Mouse (Mus musculus): ENCODE results near the gene Bcl10. TPM values are rescaled to one million over a fixed set of nuclear protein-coding genes. Genes with fewer than 3 reads are reported as not detected.
A peak's percentile ranks its signal among the peaks of the same experiment; 100 is the strongest.
"Not testable (repeated sequence)": the region's sequence is repeated elsewhere in the genome, so short reads cannot be mapped to it uniquely, and the experiment has no call there.

The Bcl10 gene
- polyA plus RNA-seq, 1 experiment from 2014 or later: 43.5 TPM

DNA sequence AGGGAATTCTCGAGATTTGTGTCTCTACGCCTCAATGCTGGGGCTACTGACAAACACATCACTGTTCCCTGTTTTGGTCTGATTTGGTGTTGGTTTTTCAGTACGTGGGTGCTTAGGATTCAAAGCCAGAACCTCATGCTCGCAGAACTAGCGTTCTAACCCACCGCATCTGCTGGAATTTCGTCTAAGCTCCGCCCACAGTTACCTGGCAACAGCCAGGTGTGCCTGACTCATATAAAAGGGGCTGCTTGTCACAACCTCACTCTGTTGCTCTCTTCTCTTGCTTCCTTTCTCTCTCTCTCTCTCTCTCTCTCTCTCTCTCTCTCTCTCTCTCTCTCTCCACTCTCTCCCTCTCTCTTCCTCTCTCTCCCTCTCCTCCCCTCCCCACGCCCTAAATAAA is 39.8 kb downstream of the Bcl10 start:
- Histone ChIP-seq H3K27ac (replicated peaks) (no peak overlapping the region), H3K9me3 (ENCODE audit: control insufficient read depth, low read length) (no peaks in the 10 kb centered on the region), H3K27me3 (ENCODE audit: control insufficient read depth, insufficient read depth, low read length) (no peaks in the 10 kb centered on the region), H3K4me3 (ENCODE audit: low read depth, low read length) (no peak overlapping the region), H3K36me3 (ENCODE audit: control insufficient read depth, insufficient read depth, low read length) (no peaks in the 10 kb centered on the region), H3K4me2 (replicated peaks; ENCODE audit: low read depth) (no peak overlapping the region), H3K4me1 (replicated peaks; ENCODE audit: control insufficient read depth, insufficient read depth) (no peaks in the 10 kb centered on the region; the same call in none of the 2 replicates), H3K9ac (ENCODE audit: low read length) (no peak overlapping the region)
- WGBS: 38% methylated on average over 9 of the region's 9 CpGs
- ATAC-seq (ENCODE audit: low FRiP score, low TSS enrichment): no peak
- TF ChIP-seq EP300 (optimal IDR thresholded peaks at IDR 0.05): no peak
- no peak for TF ChIP-seq CTCF (IDR thresholded peaks at IDR 0.05; ENCODE audit: low read depth)
- DNase-seq (ENCODE audit: low spot score): peak; percentile 57

DNA sequence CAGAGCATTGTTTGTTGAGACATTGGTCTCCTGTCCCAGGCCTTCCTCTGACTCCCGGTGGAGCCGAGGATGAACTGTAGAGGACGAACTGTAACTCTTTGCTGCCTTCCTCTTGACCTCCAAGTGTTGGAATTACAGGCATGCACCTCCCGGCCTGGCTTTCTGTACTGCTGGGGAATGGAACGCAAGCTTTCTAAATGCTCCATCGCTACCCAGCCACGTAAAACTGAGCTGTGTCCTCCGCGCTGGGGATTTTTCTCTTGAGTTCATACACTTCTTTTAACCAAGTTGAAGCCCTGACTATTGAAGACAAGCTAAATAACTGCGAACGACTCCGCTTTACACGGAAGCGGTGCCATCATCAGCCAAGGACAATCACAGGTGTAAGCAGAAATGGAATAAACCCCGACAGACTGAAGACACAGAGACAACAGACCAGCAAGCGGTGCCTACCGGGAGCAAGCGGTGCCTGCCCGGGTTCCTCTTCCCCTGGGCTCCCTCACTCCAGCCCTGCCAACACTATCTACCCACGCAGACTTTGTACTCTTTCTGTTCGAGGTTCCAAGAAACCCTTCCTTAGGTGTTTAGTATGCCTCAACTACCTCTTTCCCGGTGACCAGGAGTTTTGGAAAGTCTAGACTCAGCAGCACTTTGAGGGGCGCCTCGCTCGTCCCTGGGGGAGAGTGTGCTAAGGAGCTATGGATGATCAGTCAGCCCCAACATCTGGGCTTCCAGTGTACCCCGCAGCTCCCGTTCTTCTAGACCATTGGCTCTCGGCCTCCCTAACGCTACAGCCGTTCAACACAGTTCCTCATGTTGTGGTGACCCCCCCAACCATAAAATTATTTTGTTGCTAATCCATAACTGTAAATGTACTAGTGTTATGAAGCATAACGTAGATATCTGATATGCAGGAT is 40.8 kb downstream of the Bcl10 start:
- 31% methylated on average over 31 of the region's 31 CpGs for WGBS
- Histone ChIP-seq H3K27me3 (ENCODE audit: control insufficient read depth, insufficient read depth, low read length) (no peaks in the 10 kb centered on the region), H3K9ac (ENCODE audit: low read length) (no peak overlapping the region), H3K4me2 (replicated peaks; ENCODE audit: low read depth) (peak overlapping the region; percentile 36), H3K4me1 (replicated peaks; ENCODE audit: control insufficient read depth, insufficient read depth) (no peaks in the 10 kb centered on the region; the same call in none of the 2 replicates), H3K27ac (replicated peaks) (peak overlapping the region; percentile 81), H3K4me3 (ENCODE audit: low read depth, low read length) (no peak overlapping the region; the same call in 1 of the 2 replicates), H3K9me3 (ENCODE audit: control insufficient read depth, low read length) (no peaks in the 10 kb centered on the region), H3K36me3 (ENCODE audit: control insufficient read depth, insufficient read depth, low read length) (no peaks in the 10 kb centered on the region)
- TF ChIP-seq CTCF (IDR thresholded peaks at IDR 0.05; ENCODE audit: low read depth) (no peak), EP300 (optimal IDR thresholded peaks at IDR 0.05) (no peak)
- DNase-seq (ENCODE audit: low spot score) (peak; percentile 41), ATAC-seq (ENCODE audit: low FRiP score, low TSS enrichment) (0 out of 2 replicates have a peak, but pooled peaks have one; percentile 31)

DNA sequence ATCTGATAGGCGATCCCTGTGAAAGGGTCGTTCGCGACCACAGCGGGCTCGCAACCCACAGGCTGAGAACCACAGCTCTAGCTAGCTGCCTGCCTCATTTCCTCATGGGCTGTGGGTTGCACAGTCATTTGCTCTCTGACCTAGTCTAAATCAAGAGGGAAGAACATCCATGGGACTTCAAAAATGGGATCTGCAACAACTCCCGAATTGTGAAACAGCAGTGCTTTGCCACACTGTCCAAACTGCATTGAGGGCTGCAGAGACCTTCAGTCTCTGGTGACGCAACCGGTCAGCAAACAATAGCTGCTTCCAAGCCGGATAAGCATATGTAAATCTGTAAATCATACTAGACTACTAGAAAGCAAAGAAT is 41.4 kb downstream of the Bcl10 start:
- Histone ChIP-seq H3K9me3 (ENCODE audit: control insufficient read depth, low read length) (no peaks in the 10 kb centered on the region), H3K4me1 (replicated peaks; ENCODE audit: control insufficient read depth, insufficient read depth) (no peaks in the 10 kb centered on the region; the same call in none of the 2 replicates), H3K4me2 (replicated peaks; ENCODE audit: low read depth) (peak overlapping the region; percentile 36), H3K9ac (ENCODE audit: low read length) (peak overlapping the region; percentile 23; the same call in 1 of the 2 replicates), H3K27me3 (ENCODE audit: control insufficient read depth, insufficient read depth, low read length) (no peaks in the 10 kb centered on the region), H3K27ac (replicated peaks) (peak overlapping the region; percentile 81), H3K36me3 (ENCODE audit: control insufficient read depth, insufficient read depth, low read length) (no peaks in the 10 kb centered on the region), H3K4me3 (ENCODE audit: low read depth, low read length) (peak overlapping the region; percentile 6; the same call in 1 of the 2 replicates)
- TF ChIP-seq EP300 (optimal IDR thresholded peaks at IDR 0.05) (no peak), CTCF (IDR thresholded peaks at IDR 0.05; ENCODE audit: low read depth) (no peak)
- peak; percentile 87 for ATAC-seq (ENCODE audit: low FRiP score, low TSS enrichment)
- peak; percentile 66 for DNase-seq (ENCODE audit: low spot score)
- WGBS: 35% methylated on average over 10 of the region's 10 CpGs

DNA sequence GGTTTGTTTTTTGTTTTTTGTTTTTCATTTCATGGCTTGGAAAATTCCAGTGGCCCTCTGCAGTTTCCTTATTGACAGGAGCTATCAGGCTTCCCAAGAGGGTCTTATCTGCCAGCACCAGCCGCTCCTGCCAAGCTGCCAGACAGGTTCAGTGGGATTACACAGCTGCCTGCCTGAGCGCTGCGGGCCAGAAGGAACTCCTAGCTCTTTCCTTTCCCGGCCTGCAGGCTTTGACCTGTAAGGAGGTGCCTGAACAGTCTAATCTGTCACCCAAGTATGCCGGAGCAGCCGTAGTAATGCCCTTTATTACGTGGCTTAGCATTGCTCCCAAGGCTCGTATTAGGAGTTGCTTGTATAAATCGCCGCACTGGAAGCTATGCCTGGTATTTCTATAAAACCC is 41.9 kb downstream of the Bcl10 start:
- Histone ChIP-seq H3K4me1 (replicated peaks; ENCODE audit: control insufficient read depth, insufficient read depth) (no peaks in the 10 kb centered on the region; the same call in none of the 2 replicates), H3K27me3 (ENCODE audit: control insufficient read depth, insufficient read depth, low read length) (no peaks in the 10 kb centered on the region), H3K36me3 (ENCODE audit: control insufficient read depth, insufficient read depth, low read length) (no peaks in the 10 kb centered on the region), H3K9ac (ENCODE audit: low read length) (no peak overlapping the region), H3K4me2 (replicated peaks; ENCODE audit: low read depth) (peak overlapping the region; percentile 36), H3K4me3 (ENCODE audit: low read depth, low read length) (0 out of 2 replicates have a peak overlapping the region, but pooled peaks have one; percentile 6), H3K27ac (replicated peaks) (peak overlapping the region; percentile 81), H3K9me3 (ENCODE audit: control insufficient read depth, low read length) (no peaks in the 10 kb centered on the region)
- 8% methylated on average over 10 of the region's 10 CpGs for WGBS
- ATAC-seq (ENCODE audit: low FRiP score, low TSS enrichment) (peak; percentile 93), DNase-seq (ENCODE audit: low spot score) (peak; percentile 94)
- TF ChIP-seq CTCF (IDR thresholded peaks at IDR 0.05; ENCODE audit: low read depth) (no peak), EP300 (optimal IDR thresholded peaks at IDR 0.05) (peak; percentile 77)

DNA sequence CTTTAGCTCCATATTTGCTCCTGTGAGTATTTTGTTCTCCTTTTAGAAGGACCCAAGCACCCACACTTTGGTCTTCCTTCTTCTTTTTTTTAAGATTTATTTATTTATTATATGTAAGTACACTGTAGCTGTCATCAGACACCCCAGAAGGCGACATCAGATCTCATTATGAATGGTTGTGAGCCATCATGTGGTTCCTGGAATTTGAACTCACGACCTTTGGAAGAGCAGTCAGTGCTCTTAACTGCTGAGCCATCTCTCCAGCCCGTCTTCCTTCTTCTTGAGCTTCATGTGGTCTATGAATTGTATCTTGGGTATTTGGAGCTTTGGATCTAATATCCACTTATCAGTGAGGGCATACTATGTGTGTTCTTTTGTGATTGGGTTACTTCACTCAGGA is 43.0 kb downstream of the Bcl10 start:
- not testable (repeated sequence) for H3K4me3 ChIP-seq (ENCODE audit: low read depth, low read length); H3K27me3 ChIP-seq (ENCODE audit: control insufficient read depth, insufficient read depth, low read length); DNase-seq (ENCODE audit: low spot score); H3K4me2 ChIP-seq (replicated peaks; ENCODE audit: low read depth); H3K9me3 ChIP-seq (ENCODE audit: control insufficient read depth, low read length); H3K27ac ChIP-seq (replicated peaks); H3K36me3 ChIP-seq (ENCODE audit: control insufficient read depth, insufficient read depth, low read length); ATAC-seq (ENCODE audit: low FRiP score, low TSS enrichment); H3K4me1 ChIP-seq (replicated peaks; ENCODE audit: control insufficient read depth, insufficient read depth); H3K9ac ChIP-seq (ENCODE audit: low read length)
- 80% methylated on average over 3 of the region's 3 CpGs for WGBS

DNA sequence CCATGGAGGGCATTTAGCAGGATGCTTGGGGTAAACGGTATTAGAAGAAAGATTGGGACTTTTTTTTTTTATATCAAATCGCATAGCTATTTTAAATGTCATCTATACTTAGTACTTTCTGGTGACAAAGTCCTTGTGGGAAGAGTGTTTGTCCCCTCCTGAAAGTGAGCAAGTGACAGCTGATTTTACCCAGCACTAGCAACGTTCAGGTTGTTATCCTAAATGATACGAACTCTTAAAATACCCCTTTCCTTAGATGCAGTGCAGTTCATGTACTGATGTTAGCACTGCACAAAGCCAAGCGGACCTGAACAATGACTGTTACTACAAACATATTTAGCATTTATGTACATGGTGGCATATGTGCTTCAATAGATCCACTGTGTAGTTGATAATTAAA is 44.2 kb downstream of the Bcl10 start:
- ATAC-seq (ENCODE audit: low FRiP score, low TSS enrichment): no peak
- H3K36me3 ChIP-seq (ENCODE audit: control insufficient read depth, insufficient read depth, low read length): no peaks in the 10 kb centered on the region
- H3K9ac ChIP-seq (ENCODE audit: low read length): no peak overlapping the region
- 87% methylated on average over 5 of the region's 5 CpGs for WGBS
- TF ChIP-seq EP300 (optimal IDR thresholded peaks at IDR 0.05) (no peak), CTCF (IDR thresholded peaks at IDR 0.05; ENCODE audit: low read depth) (no peak)
- no peak overlapping the region for H3K4me3 ChIP-seq (ENCODE audit: low read depth, low read length)
- H3K9me3 ChIP-seq (ENCODE audit: control insufficient read depth, low read length): no peaks in the 10 kb centered on the region
- no peak for DNase-seq (ENCODE audit: low spot score)
- H3K27ac ChIP-seq (replicated peaks): no peak overlapping the region
- no peaks in the 10 kb centered on the region; the same call in none of the 2 replicates for H3K4me1 ChIP-seq (replicated peaks; ENCODE audit: control insufficient read depth, insufficient read depth)
- no peak overlapping the region for H3K4me2 ChIP-seq (replicated peaks; ENCODE audit: low read depth)
- H3K27me3 ChIP-seq (ENCODE audit: control insufficient read depth, insufficient read depth, low read length): no peaks in the 10 kb centered on the region
